Mouse (Mus musculus) urinary bladder, postnatal 4 days (tissue): ENCODE measurements around the gene Spop.

Source experiments
- DNase-seq, 2 experiments: peaks; one replicate each; pipeline ENCODE4 v3.0.0; 2021 to 2022; ENCODE audit warnings: low spot score in 2 of 2

Spop gene

GRCm38 (mm10) chr11:95519996-95520395 lies 106.1 kb downstream of the Spop start:
- no peak for DNase-seq

GRCm38 (mm10) chr11:95520456-95521072 lies 106.7 kb downstream of the Spop start:
- DNase-seq, result peak; percentile 77 to 90

GRCm38 (mm10) chr11:95521563-95521962 lies 107.7 kb downstream of the Spop start:
- peak; percentile 72 to 74 for DNase-seq

- DNase-seq, result no peak
Observed at GRCm38 (mm10) chr11:95527307-95527706, 113.4 kb downstream of the Spop start.

- DNase-seq, result no peak
Observed at GRCm38 (mm10) chr11:95528231-95528630, 114.4 kb downstream of the Spop start.

- DNase-seq, result no peak
Observed at GRCm38 (mm10) chr11:95532353-95533072, 118.6 kb downstream of the Spop start.

GRCm38 (mm10) chr11:95533484-95534160 lies 119.7 kb downstream of the Spop start:
- DNase-seq, result peak; percentile 87 to 94

GRCm38 (mm10) chr11:95538378-95539104 lies 124.7 kb downstream of the Spop start:
- no peak for DNase-seq

- DNase-seq, result no peak
Observed at GRCm38 (mm10) chr11:95540637-95541385, 126.9 kb downstream of the Spop start.
